Mouse (Mus musculus): Measurements from ENCODE around the gene Itgb6.

Itgb6 gene

GRCm38 (mm10) chr2:60722514-60722913 lies at the start of gene Itgb6:
Gene Itgb6, minus strand, starts transcription at chr2:60722643.
- peak; percentile 26 to 33 for DNase-seq

- DNase-seq: no peak
Observed at GRCm38 (mm10) chr2:60766420-60766819, 44.0 kb upstream of the Itgb6 start.

GRCm38 (mm10) chr2:60756218-60756617 lies 33.8 kb upstream of the Itgb6 start:
- DNase-seq: peak; percentile 10 to 39

GRCm38 (mm10) chr2:60755101-60755500 lies 32.7 kb upstream of the Itgb6 start:
- no peak for DNase-seq

- no peak for DNase-seq
Observed at GRCm38 (mm10) chr2:60751274-60751673, 28.8 kb upstream of the Itgb6 start.

GRCm38 (mm10) chr2:60750591-60750990 lies 28.1 kb upstream of the Itgb6 start:
- DNase-seq: no peak

- DNase-seq: no peak
Observed at GRCm38 (mm10) chr2:60748585-60748984, 26.1 kb upstream of the Itgb6 start.

- no peak for DNase-seq
Observed at GRCm38 (mm10) chr2:60747590-60747989, 25.1 kb upstream of the Itgb6 start.

- no peak for DNase-seq
Observed at GRCm38 (mm10) chr2:60744674-60745073, 22.2 kb upstream of the Itgb6 start.

GRCm38 (mm10) chr2:60739389-60740137 lies 17.1 kb upstream of the Itgb6 start:
- DNase-seq: no peak

GRCm38 (mm10) chr2:60730929-60731328 lies 8.5 kb upstream of the Itgb6 start:
- no peak for DNase-seq

GRCm38 (mm10) chr2:60730024-60730423 lies 7.6 kb upstream of the Itgb6 start:
- peak in 1 of 2 experiments; percentile 11 for DNase-seq

- DNase-seq: no peak
Observed at GRCm38 (mm10) chr2:60728902-60729585, 6.6 kb upstream of the Itgb6 start.

GRCm38 (mm10) chr2:60724660-60725059 lies 2.2 kb upstream of the Itgb6 start:
- no peak for DNase-seq

GRCm38 (mm10) chr2:60722967-60723366 lies 524 bp upstream of the Itgb6 start:
- DNase-seq: no peak

GRCm38 (mm10) chr2:60720906-60721305 lies 1.5 kb downstream of the Itgb6 start:
- peak in 1 of 2 experiments; percentile 48 for DNase-seq

- DNase-seq: peak in 1 of 2 experiments; percentile 22
Observed at GRCm38 (mm10) chr2:60720205-60720604, 2.2 kb downstream of the Itgb6 start.

GRCm38 (mm10) chr2:60717348-60717747 lies 5.1 kb downstream of the Itgb6 start:
- DNase-seq: peak; percentile 34 to 51

- DNase-seq: no peak
Observed at GRCm38 (mm10) chr2:60716549-60716948, 5.9 kb downstream of the Itgb6 start.

GRCm38 (mm10) chr2:60715771-60716170 lies 6.7 kb downstream of the Itgb6 start:
- DNase-seq: no peak

GRCm38 (mm10) chr2:60714971-60715502 lies 7.4 kb downstream of the Itgb6 start:
- DNase-seq: no peak

GRCm38 (mm10) chr2:60714475-60714874 lies 8.0 kb downstream of the Itgb6 start:
- no peak for DNase-seq

GRCm38 (mm10) chr2:60713857-60714256 lies 8.6 kb downstream of the Itgb6 start:
- no peak for DNase-seq

- no peak for DNase-seq
Observed at GRCm38 (mm10) chr2:60712891-60713290, 9.6 kb downstream of the Itgb6 start.

Measured in cerebellum, postnatal 25 days (tissue).